Mouse (Mus musculus): Measurements from ENCODE around the gene 4930548H24Rik.

- TF ChIP-seq GATA1 (IDR thresholded peaks at IDR 0.05; ENCODE audit: low read length), result no peak
- TF ChIP-seq TAL1 (IDR thresholded peaks at IDR 0.05; ENCODE audit: low read length), result no peak
These were observed 6.5 kb downstream of the 4930548H24Rik start for GRCm38 (mm10) chr5:31492031-31492430.

Data from erythroblast, embryonic 14.5 days (primary cell).